Mouse (Mus musculus) testis, adult 2 months (tissue): ENCODE measurements around the gene Wfikkn2. TPM values are rescaled to one million over a fixed set of nuclear protein-coding genes. Genes with fewer than 3 reads are reported as not detected.
A peak's percentile ranks its signal among the peaks of the same experiment; 100 is the strongest.
"Not testable (repeated sequence)": the region's sequence is repeated elsewhere in the genome, so short reads cannot be mapped to it uniquely, and the experiment has no call there.

ENCODE experiments used
- H3K27ac ChIP-seq: fragments of 200-500 bp; 2 replicates; pipeline ENCODE4 v1.5.1; 2012; ENCODE audit warnings: low read depth, low read length; ENCODE audit not compliant: control insufficient read depth, insufficient read depth
- H3K27me3 ChIP-seq: fragments of 200-500 bp; 2 replicates; pipeline ENCODE4 v1.6.1; 2012; ENCODE audit warnings: mild to moderate bottlenecking, low read length, moderate library complexity; ENCODE audit not compliant: control insufficient read depth, insufficient read depth
- H3K36me3 ChIP-seq: fragments of 200-500 bp; 2 replicates; pipeline ENCODE4 v1.6.1; 2012; ENCODE audit warnings: mild to moderate bottlenecking, low read length; ENCODE audit not compliant: control insufficient read depth, insufficient read depth
- H3K4me1 ChIP-seq: fragments of 200-500 bp; 2 replicates; pipeline ENCODE4 v1.6.1; 2012; ENCODE audit warnings: low read length; ENCODE audit not compliant: control insufficient read depth, insufficient read depth
- H3K4me3 ChIP-seq: fragments of 200-500 bp; 2 replicates; pipeline ENCODE4 v1.5.1; 2012; ENCODE audit warnings: low read depth, mild to moderate bottlenecking, low read length, moderate library complexity, mixed read lengths; ENCODE audit not compliant: control insufficient read depth
- CTCF ChIP-seq: fragments of 200-500 bp; IDR thresholded peaks from 2 replicates; pipeline ENCODE4 v1.5.1; 2012; ENCODE audit warnings: low read depth, mild to moderate bottlenecking, inconsistent platforms, low read length, moderate library complexity; ENCODE audit not compliant: control insufficient read depth, insufficient read depth, insufficient replicate concordance
- POLR2A ChIP-seq: fragments of 200-500 bp; IDR thresholded peaks from 2 replicates; pipeline ENCODE4 v1.6.1; 2012; ENCODE audit warnings: low read depth, mild to moderate bottlenecking, inconsistent platforms, low read length, moderate library complexity; ENCODE audit not compliant: control insufficient read depth
- polyA plus RNA-seq: library from polyadenylated mRNA; depleted of rRNA; stranded (reverse); fragments of >200 nt; gene quantifications from 2 replicates; pipeline ENCODE4 v1.2.3, GENCODE M21; 2012

Gene Wfikkn2
- polyA plus RNA-seq, 1 experiment, result 0.59 TPM

- Histone ChIP-seq H3K36me3 (no peaks in the 10 kb centered on the region), H3K4me1 (no peaks in the 10 kb centered on the region), H3K27ac (no peak overlapping the region), H3K4me3 (no peak overlapping the region), H3K27me3 (no peaks in the 10 kb centered on the region)
- TF ChIP-seq POLR2A (no peak), CTCF (no peak)
These were observed 27.4 kb upstream of the Wfikkn2 start for GRCm38 (mm10) chr11:94272960-94273927.

DNA sequence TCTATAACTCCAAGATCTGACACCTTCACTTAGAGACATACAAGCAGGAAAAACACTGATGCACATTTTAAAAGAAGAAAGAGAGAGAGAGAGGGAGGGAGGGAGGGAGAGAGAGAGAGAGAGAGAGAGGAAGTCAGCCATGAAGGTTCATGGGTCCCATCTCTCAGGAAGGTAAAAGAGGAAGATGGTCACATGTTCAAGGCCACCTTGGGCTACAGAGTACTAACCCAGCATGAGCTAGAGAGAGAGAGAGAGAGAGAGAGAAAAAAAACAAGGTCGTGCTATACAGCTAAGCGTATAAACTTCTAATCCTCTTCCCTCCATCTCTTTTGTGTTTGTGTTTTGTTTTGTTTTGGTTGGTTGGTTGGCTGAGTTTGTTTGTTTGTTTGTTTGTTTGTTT lies 25.2 kb upstream of the Wfikkn2 start:
- no peak overlapping the region for H3K4me3 ChIP-seq
- H3K27ac ChIP-seq, result no peak overlapping the region
- no peaks in the 10 kb centered on the region for H3K27me3 ChIP-seq
- no peaks in the 10 kb centered on the region for H3K36me3 ChIP-seq
- TF ChIP-seq CTCF (no peak), POLR2A (no peak)
- H3K4me1 ChIP-seq, result no peaks in the 10 kb centered on the region

DNA sequence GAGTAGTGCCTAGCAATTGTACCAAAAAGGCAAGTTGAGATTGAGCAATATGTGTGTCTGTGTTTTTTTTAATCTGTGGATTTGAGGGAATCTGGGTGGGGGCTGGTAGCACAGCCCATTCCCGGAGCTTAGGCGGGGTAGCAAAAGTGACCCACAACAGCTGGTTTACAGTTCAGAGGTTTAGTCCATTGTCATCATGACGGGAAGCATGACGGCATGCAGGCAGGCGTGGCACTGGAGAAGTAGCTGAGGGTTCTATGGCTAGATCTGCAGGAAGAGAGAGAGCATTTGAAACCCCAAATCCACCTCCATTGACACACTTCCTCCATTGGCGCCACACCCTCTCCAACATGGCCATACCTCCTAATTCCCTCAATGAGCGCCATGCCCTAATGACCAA lies 24.1 kb upstream of the Wfikkn2 start:
- no peaks in the 10 kb centered on the region for H3K27me3 ChIP-seq
- TF ChIP-seq CTCF (no peak), POLR2A (no peak)
- no peak overlapping the region for H3K4me3 ChIP-seq
- H3K36me3 ChIP-seq, result no peaks in the 10 kb centered on the region
- H3K4me1 ChIP-seq, result peaks cover 5% of the 10 kb centered on the region
- H3K27ac ChIP-seq, result no peak overlapping the region

DNA sequence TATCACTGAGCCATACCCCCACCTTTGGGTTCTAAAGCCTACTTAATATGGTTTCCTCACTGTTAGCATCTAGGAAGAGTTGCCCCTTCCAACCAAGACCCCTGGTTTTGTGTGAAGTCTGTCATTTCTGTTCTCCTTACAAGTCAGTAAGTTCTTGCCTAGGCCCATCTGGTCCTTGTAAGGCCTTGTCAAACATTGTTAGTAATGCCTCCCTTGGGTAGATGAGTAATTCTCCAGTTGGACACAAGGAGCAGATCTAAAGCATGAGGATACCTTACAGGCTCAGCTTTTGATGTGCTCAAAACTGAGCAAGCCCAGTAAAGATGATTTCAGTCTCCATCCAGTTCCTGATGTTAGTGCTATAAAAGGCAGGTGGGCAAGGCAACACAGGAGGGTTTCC lies 23.0 kb upstream of the Wfikkn2 start:
- no peak overlapping the region for H3K27ac ChIP-seq
- peaks cover 7% of the 10 kb centered on the region for H3K4me1 ChIP-seq
- H3K36me3 ChIP-seq, result no peaks in the 10 kb centered on the region
- TF ChIP-seq POLR2A, result no peak
- TF ChIP-seq CTCF, result no peak
- no peaks in the 10 kb centered on the region for H3K27me3 ChIP-seq
- H3K4me3 ChIP-seq, result no peak overlapping the region

DNA sequence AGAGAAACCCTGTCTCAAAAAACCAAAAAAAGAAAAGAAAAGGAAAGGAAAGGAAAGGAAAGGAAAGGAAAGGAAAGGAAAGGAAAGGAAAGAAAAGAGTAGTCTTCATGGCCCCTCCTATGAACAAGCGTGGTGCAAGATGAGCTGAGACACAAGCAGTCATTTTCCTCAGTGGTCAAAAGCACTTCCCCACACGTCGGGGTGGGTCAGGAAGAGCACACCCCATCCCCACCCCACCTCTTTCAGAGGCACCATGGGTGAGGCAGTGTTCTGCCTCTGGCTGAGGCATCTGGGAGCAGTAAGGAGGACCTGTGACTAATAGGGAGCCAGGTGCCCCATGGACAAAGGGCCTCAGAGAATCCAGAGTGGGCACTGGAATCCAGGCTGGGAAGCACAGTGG lies 20.4 kb upstream of the Wfikkn2 start:
- not testable (repeated sequence) for H3K4me3 ChIP-seq, H3K27ac ChIP-seq, H3K27me3 ChIP-seq, H3K36me3 ChIP-seq, H3K4me1 ChIP-seq

GRCm38 (mm10) chr11:94265134-94265785 lies 19.5 kb upstream of the Wfikkn2 start:
- TF ChIP-seq CTCF, result no peak
- 0 out of 2 replicates have a peak, but pooled peaks have one; percentile 40 for TF ChIP-seq POLR2A
- H3K27me3 ChIP-seq, result no peaks in the 10 kb centered on the region
- no peak overlapping the region for H3K27ac ChIP-seq
- H3K36me3 ChIP-seq, result no peaks in the 10 kb centered on the region
- H3K4me1 ChIP-seq, result peaks cover 7% of the 10 kb centered on the region
- H3K4me3 ChIP-seq, result no peak overlapping the region

DNA sequence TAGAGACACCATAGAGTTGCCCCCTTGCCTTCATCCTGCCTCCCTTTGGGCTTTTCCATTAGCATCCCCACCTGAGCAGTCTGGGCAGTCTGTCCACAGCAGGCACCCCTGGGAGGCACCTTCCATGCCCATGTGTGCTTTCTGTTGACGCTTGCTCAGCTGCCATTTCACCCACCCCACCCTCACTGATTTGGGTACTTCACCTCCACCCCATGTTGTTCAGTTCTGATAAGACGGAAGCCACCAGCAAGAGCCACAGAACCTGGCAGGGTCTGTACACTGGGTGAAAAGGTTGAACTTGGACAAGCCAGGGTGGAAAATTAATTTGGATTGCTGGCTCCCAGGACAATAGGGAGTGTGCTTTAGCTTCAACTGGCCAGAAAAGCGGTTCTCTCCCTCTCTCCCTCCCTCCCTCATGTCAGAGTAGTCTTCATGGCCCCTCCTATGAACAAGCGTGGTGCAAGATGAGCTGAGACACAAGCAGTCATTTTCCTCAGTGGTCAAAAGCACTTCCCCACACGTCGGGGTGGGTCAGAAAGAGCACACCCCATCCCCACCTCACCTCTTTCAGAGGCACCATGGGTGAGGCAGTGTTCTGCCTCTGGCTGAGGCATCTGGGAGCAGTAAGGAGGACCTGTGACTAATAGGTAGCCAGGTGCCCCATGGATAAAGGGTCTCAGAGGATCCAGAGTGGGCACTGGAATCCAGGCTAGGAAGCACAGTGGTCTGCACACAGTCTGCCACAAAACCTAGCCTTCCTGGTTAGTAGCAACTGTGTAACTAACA lies 16.0 kb upstream of the Wfikkn2 start:
- TF ChIP-seq CTCF, result no peak
- no peak for TF ChIP-seq POLR2A
- H3K4me1 ChIP-seq, result peaks cover 7% of the 10 kb centered on the region
- H3K27me3 ChIP-seq, result no peaks in the 10 kb centered on the region
- no peaks in the 10 kb centered on the region for H3K36me3 ChIP-seq
- H3K27ac ChIP-seq, result no peak overlapping the region
- H3K4me3 ChIP-seq, result no peak overlapping the region
